Mouse (Mus musculus) myocyte (in vitro differentiated cells): ENCODE data around the gene Pknox2.

ENCODE experiments used
- CEBPB ChIP-seq: IDR thresholded peaks from 2 replicates; pipeline ENCODE4 v1.6.1; 2011; ENCODE audit warnings: mild to moderate bottlenecking, moderate library complexity; ENCODE audit not compliant: poor library complexity, insufficient read depth, severe bottlenecking
- E2F4 ChIP-seq: IDR thresholded peaks from one replicate; pipeline ENCODE4 v1.6.1; 2011; ENCODE audit warnings: mild to moderate bottlenecking, control low read depth, moderate library complexity; ENCODE audit not compliant: insufficient read depth
- MAX ChIP-seq: IDR thresholded peaks from one replicate; pipeline ENCODE4 v1.6.1; 2011; ENCODE audit warnings: low read depth, mild to moderate bottlenecking, control low read depth
- MYOD1 ChIP-seq, 3 experiments: IDR thresholded peaks; one replicate each; pipeline ENCODE4 v1.6.1; 2011; ENCODE audit warnings: control low read depth in 2 of 3, low read depth in 2 of 3, mild to moderate bottlenecking in 2 of 3, moderate library complexity in 1 of 3; ENCODE audit not compliant: insufficient read length in 2 of 3, control insufficient read depth in 1 of 3
- MYOG ChIP-seq, 3 experiments: IDR thresholded peaks; one replicate each; pipeline ENCODE4 v1.6.1; 2011; ENCODE audit warnings: control low read depth in 2 of 3, low read depth in 2 of 3, mild to moderate bottlenecking in 2 of 3; ENCODE audit not compliant: insufficient read length in 2 of 3, control insufficient read depth in 1 of 3, insufficient read depth in 1 of 3
- POLR2A ChIP-seq: IDR thresholded peaks from one replicate; pipeline ENCODE4 v1.6.1; 2011; ENCODE audit warnings: low read depth, mild to moderate bottlenecking, control low read depth, moderate library complexity; ENCODE audit not compliant: insufficient read length
- POLR2AphosphoS2 ChIP-seq: IDR thresholded peaks from one replicate; pipeline ENCODE4 v1.6.1; 2011; ENCODE audit warnings: low read depth, control low read depth; ENCODE audit not compliant: insufficient read length
- REST ChIP-seq: IDR thresholded peaks from one replicate; pipeline ENCODE4 v1.6.1; 2011; ENCODE audit warnings: mild to moderate bottlenecking, control low read depth, moderate library complexity; ENCODE audit not compliant: insufficient read depth, insufficient read length
- SRF ChIP-seq: IDR thresholded peaks from one replicate; pipeline ENCODE4 v1.6.1; 2011; ENCODE audit warnings: low read depth; ENCODE audit not compliant: control insufficient read depth, insufficient read length
- TCF12 ChIP-seq: IDR thresholded peaks from one replicate; pipeline ENCODE4 v1.6.1; 2011; ENCODE audit warnings: mild to moderate bottlenecking, control low read depth; ENCODE audit not compliant: poor library complexity, insufficient read depth, severe bottlenecking
- TCF3 ChIP-seq: IDR thresholded peaks from one replicate; pipeline ENCODE4 v1.6.1; 2011; ENCODE audit warnings: low read depth, control low read depth; ENCODE audit not compliant: insufficient read length
- USF1 ChIP-seq: IDR thresholded peaks from one replicate; pipeline ENCODE4 v1.6.1; 2011; ENCODE audit warnings: low read depth, mild to moderate bottlenecking, control low read depth, moderate library complexity

DNA sequence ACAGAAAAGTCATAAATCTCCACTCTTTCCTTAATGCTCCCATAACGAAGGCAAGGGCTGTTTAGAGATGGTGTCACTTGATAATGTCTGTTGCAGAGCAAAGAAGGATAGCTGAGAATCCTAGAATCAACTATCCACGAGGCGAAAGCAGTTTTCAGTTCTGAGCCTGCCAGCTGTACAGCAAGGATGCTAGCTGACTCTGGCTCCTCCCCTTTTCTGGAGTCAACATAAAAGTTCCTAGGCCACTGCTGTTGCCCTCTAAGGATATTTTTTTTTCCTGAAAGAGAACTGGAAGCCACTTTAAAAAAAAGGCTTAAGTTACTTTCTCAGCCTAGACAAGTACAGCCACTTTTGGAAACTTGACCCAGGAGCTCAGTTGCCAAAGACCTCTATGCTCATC is 176.1 kb downstream of the Pknox2 start:
- TF ChIP-seq POLR2AphosphoS2 (no peak), MYOD1 (IDR thresholded peaks at IDR 0.05; ENCODE audit: control insufficient read depth in 1 of 3, insufficient read length in 2 of 3, low read depth in 2 of 3) (no peak), POLR2A (no peak), E2F4 (no peak), TCF12 (no peak), USF1 (no peak), CEBPB (no peak), MYOG (IDR thresholded peaks at IDR 0.05; ENCODE audit: control insufficient read depth in 1 of 3, insufficient read depth in 1 of 3, insufficient read length in 2 of 3, low read depth in 2 of 3) (no peak), MAX (no peak), SRF (no peak), REST (no peak), TCF3 (no peak)
